Mouse (Mus musculus): ENCODE data around the gene Actr8.
A peak's percentile ranks its signal among the peaks of the same experiment; 100 is the strongest.

Actr8 gene

DNA sequence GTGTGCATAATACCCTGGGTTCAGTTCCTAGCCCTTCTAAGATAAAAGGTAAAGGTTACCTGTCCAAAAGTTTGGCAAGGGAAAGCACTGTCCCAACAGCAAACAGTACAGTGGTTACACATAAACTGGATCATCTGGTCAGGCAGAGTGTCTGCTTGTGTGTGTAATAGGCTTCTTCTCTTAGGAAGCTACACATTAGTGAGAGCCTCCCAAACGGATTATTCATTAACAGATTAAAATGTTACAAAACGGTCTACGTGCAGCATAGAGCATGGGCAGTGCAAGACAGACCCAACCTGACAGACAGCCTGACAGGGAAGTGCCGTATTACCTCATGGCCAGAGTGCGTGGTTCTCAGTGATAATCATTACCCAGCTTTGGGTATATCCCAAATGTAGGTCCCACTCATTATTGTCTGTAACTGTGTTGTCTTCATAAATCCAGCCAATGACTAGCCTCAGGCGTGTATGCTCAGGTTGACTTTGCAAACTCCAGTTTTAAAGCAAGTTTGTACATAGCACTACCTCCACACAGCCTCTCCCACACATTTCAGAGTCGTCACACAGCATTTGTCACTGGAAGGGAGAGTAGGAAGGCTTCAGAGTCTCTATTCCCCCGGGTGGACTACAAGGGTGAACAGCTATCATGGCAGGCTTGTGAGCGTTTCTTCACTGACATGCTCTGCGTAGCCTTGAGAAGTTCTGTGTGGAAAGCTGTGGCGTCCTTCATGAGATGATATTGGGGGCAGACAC lies 18.0 kb downstream of the Actr8 start:
- no peak for DNase-seq (ENCODE audit: low spot score in 2 of 2)

DNA sequence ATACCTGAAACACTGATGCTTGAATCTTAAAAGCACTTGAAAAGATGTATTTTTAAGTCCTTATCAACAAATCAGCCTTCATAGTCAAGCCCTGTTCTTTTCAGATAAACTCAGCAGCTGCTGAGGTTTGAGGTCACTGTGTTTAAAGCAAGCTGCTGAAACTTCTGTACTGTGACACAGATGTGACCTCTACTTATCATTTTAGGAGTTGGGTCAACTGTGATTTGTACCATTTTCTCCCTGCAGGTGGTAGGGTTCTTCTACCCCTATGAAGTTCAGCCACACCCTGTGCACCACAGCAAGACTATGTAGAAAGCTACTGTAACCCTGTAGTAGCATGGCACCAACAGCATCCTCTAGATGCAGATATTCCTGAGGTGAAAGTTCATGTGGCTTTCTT lies 19.2 kb downstream of the Actr8 start:
- no peak for DNase-seq (ENCODE audit: low spot score in 2 of 2)

DNA sequence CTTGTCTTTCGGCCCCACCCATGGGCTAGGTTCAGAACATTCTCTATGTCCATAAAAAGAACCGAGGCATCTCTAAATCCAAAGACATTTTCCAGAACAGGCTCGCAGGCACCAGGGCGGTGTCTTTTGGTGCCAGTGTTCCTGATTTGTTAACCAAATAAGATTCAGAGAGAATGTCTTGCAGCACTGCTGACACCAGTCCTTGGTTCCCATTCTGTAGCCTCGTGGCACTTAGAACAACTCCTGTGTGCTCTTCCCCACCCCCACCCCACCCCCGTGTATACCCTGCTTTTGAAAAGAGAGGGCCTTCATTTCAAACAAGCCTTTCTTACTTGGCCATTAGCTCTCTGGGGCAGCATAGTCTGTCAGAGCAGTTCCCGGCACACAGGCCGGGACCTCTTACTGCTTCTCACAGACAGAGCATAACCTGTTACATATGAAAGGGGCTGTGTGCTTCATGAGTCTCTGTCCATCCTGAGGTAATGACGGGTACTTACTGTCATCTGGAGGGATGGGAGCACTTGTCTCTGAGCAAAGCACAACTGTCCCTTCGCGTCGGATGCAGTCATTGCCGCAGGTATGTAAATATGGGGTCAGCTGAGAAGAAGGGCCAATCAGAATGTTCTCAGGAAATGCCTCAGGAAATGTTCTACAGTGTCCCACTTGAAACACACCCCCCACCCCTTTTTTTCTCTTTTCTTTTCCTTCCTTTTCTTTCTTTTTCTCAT lies 20.8 kb downstream of the Actr8 start:
- no peak for DNase-seq (ENCODE audit: low spot score in 2 of 2)

DNA sequence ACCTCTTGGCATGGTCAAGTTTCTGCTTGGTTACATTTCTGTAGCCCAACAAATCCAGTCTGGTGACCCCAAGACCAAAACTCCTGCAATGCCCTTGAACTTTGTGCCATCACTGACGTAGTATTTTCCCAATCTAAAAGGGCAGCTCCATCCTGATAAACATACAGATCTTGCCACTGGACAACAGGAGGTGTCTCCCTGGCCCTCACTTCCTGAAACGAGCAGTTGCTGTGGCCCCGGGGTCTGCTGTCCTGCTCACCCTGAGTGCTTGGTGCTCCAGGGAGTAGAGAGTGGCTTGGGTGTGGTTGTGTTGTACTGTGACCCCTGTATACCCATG lies 21.3 kb downstream of the Actr8 start:
- no peak for DNase-seq (ENCODE audit: low spot score in 2 of 2)

DNA sequence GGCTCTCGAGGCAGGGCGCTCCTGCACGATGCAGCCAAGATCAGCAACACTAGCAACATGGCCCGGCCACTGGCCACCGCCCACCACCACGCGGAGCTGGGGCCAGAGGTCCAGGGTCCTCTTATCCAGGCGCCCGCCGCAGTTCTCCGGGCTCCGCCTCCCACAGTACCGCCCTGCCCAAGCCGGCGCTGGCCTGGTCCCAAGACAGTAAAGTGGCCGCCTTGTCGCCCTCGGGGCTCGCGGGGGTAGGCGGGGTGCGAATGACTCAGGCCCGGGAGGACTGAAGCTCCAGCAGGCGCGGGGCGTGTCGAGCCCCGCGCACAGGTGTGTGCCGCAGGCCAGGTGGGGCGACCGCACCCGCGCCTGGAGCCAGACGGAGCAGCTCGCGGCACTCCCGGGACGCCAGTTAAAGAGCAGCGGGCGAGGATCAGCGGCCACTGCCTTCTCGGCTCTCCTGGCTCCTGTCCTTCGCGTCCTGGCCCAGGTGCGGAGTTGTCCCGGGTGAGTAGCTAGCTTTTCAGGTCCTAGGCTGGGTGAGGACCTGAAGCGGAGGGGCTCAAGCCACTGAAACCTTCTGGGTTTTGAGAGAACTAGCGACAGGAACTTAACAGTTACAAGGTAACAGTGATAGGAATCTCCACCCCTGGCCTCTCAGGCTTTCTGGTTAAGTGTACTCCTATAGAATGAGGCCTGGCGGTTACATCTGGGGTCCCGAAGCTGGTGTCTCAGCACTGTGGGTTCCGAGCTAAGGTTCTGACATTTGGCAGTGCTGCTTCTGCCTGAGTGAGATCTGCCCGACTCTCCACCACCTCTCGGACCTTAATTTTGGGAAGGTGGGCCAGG lies 30.8 kb downstream of the Actr8 start, which contains the start of the genes Il17rb and Chdh:
Gene Il17rb (minus strand): TSS at position 164 of the 843 bp plus-strand sequence.
Gene Chdh (plus strand): TSS at position 291 of the 843 bp plus-strand sequence.
- DNase-seq (ENCODE audit: low spot score in 2 of 2), result peak; percentile 46 to 65

DNA sequence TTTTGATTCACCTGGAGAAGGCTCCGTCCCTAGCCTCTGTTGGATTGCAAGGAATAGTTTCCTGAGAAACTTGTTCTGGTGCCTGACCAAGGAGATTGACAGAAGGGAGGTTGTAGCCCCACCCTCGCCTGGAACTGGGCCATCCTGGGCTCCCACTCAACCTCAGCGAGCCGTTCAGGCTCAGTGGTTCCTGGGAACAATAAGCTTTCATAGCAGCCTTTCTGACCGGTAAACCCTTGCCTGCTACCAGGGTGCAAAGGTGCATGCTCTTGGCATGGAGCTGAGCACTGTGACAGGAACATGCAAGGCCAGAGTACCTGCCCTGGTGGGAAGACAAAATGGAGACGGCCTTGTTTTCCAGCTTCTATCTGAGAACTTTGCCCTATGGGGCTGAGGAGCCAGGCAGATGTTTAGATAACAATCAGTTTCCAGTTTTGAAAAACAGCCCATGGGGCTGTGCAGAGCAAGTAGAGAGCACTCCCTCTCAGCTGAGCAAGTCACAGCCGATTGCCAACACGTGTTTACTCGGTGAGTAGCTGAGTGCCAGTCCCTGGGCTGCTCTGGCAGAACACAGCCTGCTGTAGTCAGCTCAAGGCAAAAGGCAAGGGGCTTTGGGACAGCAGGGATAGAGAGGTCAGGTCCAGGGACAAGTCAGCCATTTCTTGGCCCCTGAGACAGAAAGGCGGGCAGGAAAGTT lies 31.9 kb downstream of the Actr8 start:
- peak; percentile 23 to 73 for DNase-seq (ENCODE audit: low spot score in 2 of 2)

DNA sequence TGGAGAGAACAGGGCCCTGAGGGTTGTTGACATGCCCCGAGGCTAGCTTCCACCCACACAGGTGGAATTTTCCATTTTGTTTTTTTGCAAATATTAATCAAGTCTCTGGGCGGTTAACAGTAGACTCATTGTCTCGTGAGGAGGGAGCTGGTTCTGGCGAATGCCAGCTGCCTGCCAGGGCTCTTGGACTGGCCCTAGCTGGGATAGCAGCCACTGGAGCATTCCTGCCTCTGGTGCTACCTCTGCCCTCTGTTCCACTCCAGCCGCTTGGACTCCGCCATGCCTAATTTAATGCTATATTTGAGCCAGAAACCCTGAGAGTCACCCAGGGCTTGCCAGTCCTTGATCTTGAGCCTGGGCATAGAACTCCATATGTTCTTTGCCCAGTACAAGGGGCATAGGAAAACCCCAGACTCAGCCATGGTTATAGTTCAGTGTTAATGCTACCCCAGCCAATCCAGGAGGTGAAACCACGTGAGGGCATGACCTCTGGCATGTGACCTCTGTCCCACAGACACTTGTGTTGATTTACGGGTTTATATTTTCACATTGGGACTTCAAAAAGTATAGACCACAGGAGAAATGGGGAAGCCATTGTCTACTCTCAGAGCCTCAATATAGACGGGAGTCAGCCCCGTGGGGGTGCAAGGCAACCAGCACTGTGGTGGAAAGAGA lies 33.9 kb downstream of the Actr8 start:
- peak in 1 of 2 experiments; percentile 25 for DNase-seq (ENCODE audit: low spot score in 2 of 2)

DNA sequence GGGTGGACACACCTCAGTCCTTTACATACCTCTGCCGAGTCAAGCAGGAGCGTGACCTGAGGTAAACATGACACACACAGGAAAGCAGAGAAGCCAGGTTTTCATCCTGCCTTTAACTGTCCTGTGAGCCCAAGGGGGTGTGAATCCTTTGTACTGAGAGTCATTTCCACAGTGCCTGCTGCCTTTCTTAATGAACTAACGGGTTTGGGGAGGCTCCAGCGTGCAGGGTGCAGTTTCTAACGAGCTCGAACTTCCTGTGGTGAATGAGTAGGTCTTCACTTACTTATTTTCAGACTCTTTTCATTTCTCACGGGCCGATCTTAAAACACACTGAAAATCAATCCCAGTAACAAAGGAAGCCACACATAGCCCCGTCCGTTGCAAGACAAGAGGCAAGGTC lies 36.4 kb downstream of the Actr8 start:
- DNase-seq (ENCODE audit: low spot score in 2 of 2), result no peak

DNA sequence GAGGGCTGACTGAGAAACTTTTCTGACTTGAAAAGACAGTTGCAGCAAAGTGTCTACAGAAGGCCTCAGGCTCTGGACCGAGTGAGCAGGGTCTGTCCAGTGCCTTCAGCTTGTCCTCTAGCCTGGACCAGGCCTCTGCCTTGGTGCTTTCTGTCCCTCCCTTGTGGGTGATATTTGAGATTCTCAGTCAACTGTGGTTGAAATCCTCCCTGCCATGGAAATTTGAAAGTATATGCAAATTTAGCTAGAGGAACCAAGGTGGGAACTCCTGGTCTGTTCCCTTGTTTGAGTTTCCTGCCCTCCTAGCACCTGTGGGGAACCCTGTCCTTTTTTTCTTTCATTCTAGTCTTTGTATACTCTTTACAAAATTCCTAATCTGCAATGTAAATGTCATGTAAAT lies 36.9 kb downstream of the Actr8 start:
- no peak for DNase-seq (ENCODE audit: low spot score in 2 of 2)

DNA sequence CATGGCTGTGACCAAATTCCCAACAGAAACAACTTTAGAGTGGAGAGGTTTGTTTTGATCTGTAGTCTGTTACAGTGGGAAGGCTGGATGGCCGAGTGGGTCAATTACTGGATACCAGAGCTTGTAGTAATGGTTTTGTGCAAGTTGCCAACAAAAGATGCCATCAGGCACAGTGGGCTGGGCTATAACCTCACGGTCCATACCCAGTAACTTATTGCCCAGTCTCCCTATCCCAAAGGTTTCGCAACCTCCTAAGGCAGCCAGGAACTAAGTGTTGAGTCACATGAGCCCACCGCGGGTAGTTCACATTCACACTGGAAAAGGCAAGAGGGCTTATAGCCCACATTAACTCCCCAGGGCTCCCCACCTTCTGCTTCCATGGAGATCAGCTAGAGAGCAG lies 38.5 kb downstream of the Actr8 start:
- DNase-seq (ENCODE audit: low spot score in 2 of 2), result no peak

DNA sequence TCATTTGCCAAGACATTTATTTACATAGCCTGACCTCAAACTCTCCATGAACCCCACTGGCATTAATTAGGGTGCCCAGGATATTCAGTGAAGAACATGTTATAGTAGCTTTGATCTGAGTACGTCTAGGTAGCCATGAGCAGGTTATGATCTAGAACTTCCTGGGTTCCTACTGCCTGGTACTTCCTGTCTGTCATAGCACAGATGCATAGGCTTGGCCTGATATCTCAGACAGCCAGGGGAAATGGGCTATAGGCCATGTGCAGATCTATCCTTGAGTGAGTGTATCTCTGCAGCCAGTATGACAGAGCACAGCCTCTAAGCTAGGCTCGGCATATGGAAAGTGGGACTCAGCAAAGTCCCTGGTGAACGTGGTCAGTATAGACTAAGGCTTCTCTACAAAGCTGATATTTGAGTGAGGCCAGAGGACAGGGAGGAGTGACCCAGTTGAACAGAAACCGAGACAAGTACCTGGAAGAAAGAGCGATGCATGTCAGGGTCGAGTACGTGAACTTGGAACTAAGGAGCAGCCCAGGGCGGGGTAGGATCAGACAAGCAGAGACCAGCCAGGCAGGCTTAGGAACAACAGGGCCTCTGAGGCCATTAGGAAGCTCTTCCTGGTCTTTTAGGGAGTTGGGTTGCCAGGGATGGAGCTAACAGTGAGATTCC lies 39.8 kb downstream of the Actr8 start:
- no peak for DNase-seq (ENCODE audit: low spot score in 2 of 2)

DNA sequence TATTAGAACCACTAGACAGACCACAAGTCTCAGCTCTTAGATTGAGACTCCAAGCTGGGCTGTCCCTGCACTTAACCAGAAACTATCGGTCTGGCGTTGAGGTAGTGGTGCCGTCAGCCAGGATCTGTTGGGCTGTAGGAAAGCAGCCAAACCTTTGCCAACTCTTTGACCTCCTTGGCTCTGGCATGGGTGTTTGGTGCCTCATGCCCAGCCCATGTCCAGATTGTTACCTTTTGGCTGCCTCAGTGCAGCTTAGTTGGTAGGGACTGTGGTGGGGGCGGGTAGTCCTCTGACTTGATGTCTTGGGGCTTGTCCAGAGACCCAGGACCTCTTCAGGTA lies 40.3 kb downstream of the Actr8 start:
- peak in 1 of 2 experiments; percentile 25 for DNase-seq (ENCODE audit: low spot score in 2 of 2)

DNA sequence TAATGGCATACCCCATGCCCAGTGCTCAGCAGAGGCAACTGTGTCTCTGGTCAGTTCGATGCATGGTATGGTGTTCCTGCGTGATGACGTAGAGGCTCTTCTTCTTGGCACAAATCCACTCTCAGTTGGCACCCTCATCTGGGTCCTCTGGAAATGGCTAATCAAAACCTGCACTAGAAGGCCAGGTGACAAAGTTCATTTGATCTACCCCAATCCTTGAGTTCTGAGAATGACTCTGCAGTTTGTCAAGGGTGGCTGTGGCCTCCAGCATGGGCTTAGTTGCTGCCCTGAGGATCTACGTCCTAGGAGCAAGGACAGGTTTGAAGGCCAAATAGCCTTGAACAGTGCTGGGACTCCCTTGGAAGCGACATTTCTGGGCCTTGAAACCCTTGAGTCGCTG lies 40.7 kb downstream of the Actr8 start:
- DNase-seq (ENCODE audit: low spot score in 2 of 2), result no peak

DNA sequence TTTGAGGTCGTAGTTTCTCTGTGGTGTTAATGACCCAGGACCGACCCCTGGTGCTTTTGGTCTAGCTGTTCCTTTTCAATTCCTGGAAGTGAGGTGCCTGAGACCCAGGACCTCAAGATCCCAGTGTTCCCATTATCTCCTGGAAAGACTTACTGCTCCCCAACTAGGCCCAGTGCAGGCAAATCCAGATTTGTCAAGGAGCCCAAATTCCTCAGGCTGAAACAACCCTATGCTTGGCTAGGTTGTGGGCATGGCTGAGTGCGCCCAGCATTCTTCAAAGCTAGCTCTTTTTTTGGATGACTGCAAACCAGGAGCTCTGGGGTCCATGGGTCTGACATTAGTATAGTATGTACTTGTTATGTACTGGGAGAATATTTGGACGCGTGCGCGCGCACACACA lies 41.2 kb downstream of the Actr8 start:
- DNase-seq (ENCODE audit: low spot score in 2 of 2), result no peak

DNA sequence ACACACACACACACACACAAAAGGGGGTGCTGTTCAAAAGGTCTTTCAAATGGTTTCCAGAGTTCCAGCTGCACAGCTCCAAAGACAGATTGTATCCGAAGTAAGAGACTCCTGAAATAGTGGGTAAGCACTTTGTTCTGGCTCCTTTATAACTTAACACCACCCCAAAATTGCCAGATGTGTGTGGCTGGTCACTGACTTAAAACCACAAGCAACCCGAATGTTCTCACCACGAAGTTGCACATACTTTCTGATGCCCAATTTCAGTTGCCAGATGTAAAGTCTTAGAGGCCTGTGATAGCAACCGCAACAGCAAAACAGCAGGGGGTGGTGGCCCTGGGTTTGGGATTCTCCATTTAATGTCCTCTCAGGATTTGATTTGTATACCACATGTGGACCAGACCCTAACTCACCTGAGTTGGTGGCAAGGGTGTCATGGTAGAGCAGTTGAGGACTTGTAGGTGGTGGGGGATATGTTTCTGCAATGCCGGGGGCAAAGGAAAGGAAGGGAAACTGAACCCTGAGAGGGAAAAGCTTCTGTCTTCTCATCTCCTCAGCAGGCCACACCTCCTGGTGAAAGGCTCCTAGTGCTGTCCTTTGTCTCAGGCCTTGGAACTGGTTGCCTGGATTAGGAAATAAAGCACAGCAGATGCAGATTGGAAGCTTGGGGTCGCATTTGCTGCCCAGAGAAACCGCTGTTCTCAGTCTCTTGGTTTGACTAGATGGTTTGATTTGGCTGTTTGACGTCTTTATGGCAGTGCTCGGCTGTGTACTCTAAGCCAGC lies 41.8 kb downstream of the Actr8 start:
- DNase-seq (ENCODE audit: low spot score in 2 of 2), result no peak

DNA sequence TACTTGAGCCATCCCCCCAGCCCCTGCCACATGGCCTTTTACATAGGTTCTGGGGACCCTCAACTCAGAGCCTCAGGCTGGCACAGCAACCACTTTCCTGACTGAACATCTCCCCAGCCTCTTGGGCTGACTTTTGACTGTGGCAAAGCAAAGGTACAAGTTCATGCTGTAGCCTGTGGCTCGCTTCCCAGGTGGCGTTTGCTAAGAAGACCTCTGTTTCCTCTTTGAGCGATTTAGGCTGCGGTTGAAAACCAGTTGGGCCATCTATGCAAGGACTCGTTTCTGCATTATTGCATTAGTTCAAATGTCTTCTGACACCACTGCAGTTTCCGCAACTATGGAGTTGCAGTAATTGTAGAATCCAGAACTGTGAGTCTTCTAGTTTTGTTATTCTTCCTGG lies 44.3 kb downstream of the Actr8 start:
- no peak for DNase-seq (ENCODE audit: low spot score in 2 of 2)

DNA sequence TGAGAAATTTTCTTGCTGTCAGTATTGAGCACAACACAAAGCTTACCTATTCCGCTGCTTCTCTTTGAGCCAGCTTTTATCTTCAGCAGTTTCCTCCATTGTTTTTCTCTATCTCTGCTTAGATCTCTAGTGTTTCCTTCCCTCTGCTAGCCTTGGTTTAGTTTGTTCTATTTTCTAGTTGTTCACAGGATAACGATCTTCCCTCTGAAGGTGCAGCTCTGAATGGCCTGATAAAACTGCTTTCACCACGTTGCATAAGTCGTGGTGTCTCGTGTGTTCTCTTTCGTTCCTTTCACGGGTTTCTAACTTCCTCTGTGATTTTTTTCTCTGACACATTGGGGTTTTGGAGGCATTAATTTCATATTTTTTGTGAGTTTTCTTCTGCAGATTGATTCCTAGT lies 46.2 kb downstream of the Actr8 start:
- DNase-seq (ENCODE audit: low spot score in 2 of 2), result no peak

DNA sequence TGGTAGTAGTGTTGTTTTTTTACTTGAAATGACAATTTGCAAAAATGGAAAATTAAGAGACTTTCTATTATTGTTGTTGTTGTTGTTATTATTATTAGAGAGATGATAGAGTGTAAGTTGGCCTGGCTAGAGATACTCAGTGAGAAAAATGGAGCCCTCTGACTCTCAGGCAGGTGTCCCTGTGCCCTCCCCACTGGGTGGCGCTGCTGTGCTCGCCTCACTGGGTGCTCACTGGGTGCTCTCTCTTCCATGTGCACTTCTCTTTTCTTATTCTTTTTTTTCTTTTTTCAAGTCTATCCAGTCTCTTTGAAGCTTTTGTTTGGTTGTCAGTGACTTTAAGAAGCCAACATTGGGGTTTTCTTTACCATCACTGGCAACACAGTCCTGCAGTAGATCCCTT lies 49.2 kb downstream of the Actr8 start:
- DNase-seq (ENCODE audit: low spot score in 2 of 2), result no peak

DNA sequence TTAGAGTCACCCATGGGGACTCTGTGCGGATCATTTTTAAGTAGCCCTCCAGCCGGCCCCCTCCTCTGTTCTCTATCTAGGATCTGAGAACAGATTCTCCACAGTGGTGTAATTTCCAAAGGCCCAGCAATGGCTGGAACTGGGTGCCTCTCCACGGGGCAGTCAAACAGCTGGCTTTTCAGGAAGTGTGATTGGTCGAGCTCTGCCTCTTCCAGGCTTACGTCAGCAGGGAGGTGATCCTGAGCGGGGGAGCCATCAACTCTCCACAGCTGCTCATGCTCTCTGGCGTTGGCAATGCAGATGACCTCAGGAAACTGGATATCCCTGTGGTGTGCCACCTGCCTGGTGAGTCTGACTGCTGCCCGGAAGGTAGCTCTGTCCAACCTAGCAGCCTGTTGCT lies 55.3 kb downstream of the Actr8 start:
- no peak for DNase-seq (ENCODE audit: low spot score in 2 of 2)

DNA sequence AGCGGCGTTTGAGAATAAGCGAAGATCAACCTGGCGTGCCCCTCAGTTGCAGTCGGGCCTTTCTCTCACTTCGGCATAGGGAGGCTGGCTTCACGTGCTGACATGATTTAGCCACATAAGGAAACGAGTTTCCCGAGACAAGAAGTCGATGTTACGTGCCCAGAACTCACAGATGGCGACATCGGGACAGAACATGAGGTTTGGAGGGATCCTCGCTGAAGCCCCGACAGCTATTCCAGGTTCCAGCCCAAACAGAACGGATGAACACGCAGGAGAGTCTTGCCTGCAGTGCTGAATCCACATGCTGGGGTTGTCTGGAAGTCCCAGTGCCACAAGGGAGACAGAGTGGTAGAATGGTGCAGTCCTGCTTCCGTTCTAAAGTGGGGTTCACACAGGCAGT lies 60.3 kb downstream of the Actr8 start:
- DNase-seq (ENCODE audit: low spot score in 2 of 2), result no peak

Measured in urinary bladder, postnatal 36 days (tissue).